Mouse (Mus musculus) erythroblast, embryonic 14.5 days (primary cell): ENCODE results near the gene Erc2. TPM values are rescaled to one million over a fixed set of nuclear protein-coding genes. Genes with fewer than 3 reads are reported as not detected.
"Not testable (repeated sequence)": the region's sequence is repeated elsewhere in the genome, so short reads cannot be mapped to it uniquely, and the experiment has no call there.

Experiments used
- H3K27me3 ChIP-seq: 2 replicates; pipeline ENCODE4 v1.6.1; 2012; ENCODE audit warnings: inconsistent platforms; ENCODE audit not compliant: control insufficient read depth
- H3K36me3 ChIP-seq: 2 replicates; pipeline ENCODE4 v1.6.1; 2012; ENCODE audit warnings: mild to moderate bottlenecking, inconsistent platforms; ENCODE audit not compliant: control insufficient read depth
- H3K4me1 ChIP-seq: 2 replicates; pipeline ENCODE4 v1.6.1; 2012; ENCODE audit warnings: inconsistent platforms; ENCODE audit not compliant: control insufficient read depth
- H3K4me3 ChIP-seq: replicated peaks from 2 replicates; pipeline ENCODE3; 2012; ENCODE audit warnings: moderate library complexity, mild to moderate bottlenecking, inconsistent platforms
- H3K9me3 ChIP-seq: 2 replicates; pipeline ENCODE4 v1.6.1; 2012; ENCODE audit warnings: low read length, inconsistent platforms, mixed read lengths; ENCODE audit not compliant: control insufficient read depth
- GATA1 ChIP-seq: IDR thresholded peaks from 2 replicates; pipeline ENCODE4 v1.6.1; 2012; ENCODE audit warnings: low read length, inconsistent platforms, mixed read lengths
- TAL1 ChIP-seq: IDR thresholded peaks from 3 replicates; pipeline ENCODE4 v1.6.1; 2012; ENCODE audit warnings: low read length, inconsistent platforms, mixed read lengths
- polyA plus RNA-seq: library from polyadenylated mRNA; stranded (reverse); fragments of >175 nt; gene quantifications from 2 replicates; pipeline ENCODE4 v1.2.3, GENCODE M21; 2012

Gene Erc2
- polyA plus RNA-seq, 1 experiment = not detected

- H3K4me1 ChIP-seq = no peaks in the 10 kb centered on the region
- TF ChIP-seq TAL1 = no peak
- no peak for TF ChIP-seq GATA1
- H3K9me3 ChIP-seq = no peaks in the 10 kb centered on the region
- no peak overlapping the region for H3K4me3 ChIP-seq
- H3K27me3 ChIP-seq = no peaks in the 10 kb centered on the region
- H3K36me3 ChIP-seq = no peaks in the 10 kb centered on the region
These were observed 245.2 kb downstream of the Erc2 start for GRCm38 (mm10) chr14:27867386-27867785.

- Histone ChIP-seq H3K4me3 (no peak overlapping the region), H3K27me3 (no peaks in the 10 kb centered on the region), H3K36me3 (no peaks in the 10 kb centered on the region), H3K4me1 (no peaks in the 10 kb centered on the region), H3K9me3 (no peaks in the 10 kb centered on the region)
- TF ChIP-seq GATA1 (no peak), TAL1 (no peak)
These were observed 251.4 kb downstream of the Erc2 start for GRCm38 (mm10) chr14:27873619-27874018.

GRCm38 (mm10) chr14:27875991-27876411, 253.8 kb downstream of the Erc2 start:
- Histone ChIP-seq H3K4me3 (no peak overlapping the region), H3K27me3 (no peaks in the 10 kb centered on the region), H3K9me3 (no peaks in the 10 kb centered on the region), H3K4me1 (no peaks in the 10 kb centered on the region), H3K36me3 (no peaks in the 10 kb centered on the region)
- no peak for TF ChIP-seq GATA1
- TF ChIP-seq TAL1 = no peak

- Histone ChIP-seq H3K36me3 (no peaks in the 10 kb centered on the region), H3K9me3 (no peaks in the 10 kb centered on the region), H3K4me1 (no peaks in the 10 kb centered on the region), H3K27me3 (no peaks in the 10 kb centered on the region), H3K4me3 (no peak overlapping the region)
- TF ChIP-seq GATA1 (no peak), TAL1 (no peak)
These were observed 259.7 kb downstream of the Erc2 start for GRCm38 (mm10) chr14:27881972-27882371.

GRCm38 (mm10) chr14:27886337-27886736, 264.1 kb downstream of the Erc2 start:
- not testable (repeated sequence) for H3K4me1 ChIP-seq, H3K27me3 ChIP-seq, H3K36me3 ChIP-seq, H3K9me3 ChIP-seq, H3K4me3 ChIP-seq

- Histone ChIP-seq H3K4me3 (no peak overlapping the region), H3K36me3 (no peaks in the 10 kb centered on the region), H3K4me1 (no peaks in the 10 kb centered on the region), H3K9me3 (no peaks in the 10 kb centered on the region), H3K27me3 (no peaks in the 10 kb centered on the region)
- no peak for TF ChIP-seq TAL1
- no peak for TF ChIP-seq GATA1
These were observed 265.3 kb downstream of the Erc2 start for GRCm38 (mm10) chr14:27887488-27887887.

GRCm38 (mm10) chr14:27889650-27890049, 267.4 kb downstream of the Erc2 start:
- Histone ChIP-seq H3K27me3 (no peaks in the 10 kb centered on the region), H3K9me3 (no peaks in the 10 kb centered on the region), H3K4me1 (no peaks in the 10 kb centered on the region), H3K4me3 (no peak overlapping the region), H3K36me3 (no peaks in the 10 kb centered on the region)
- no peak for TF ChIP-seq GATA1
- no peak for TF ChIP-seq TAL1

GRCm38 (mm10) chr14:27892416-27892815, 270.2 kb downstream of the Erc2 start:
- H3K4me3 ChIP-seq = no peak overlapping the region
- no peaks in the 10 kb centered on the region for H3K4me1 ChIP-seq
- no peak for TF ChIP-seq GATA1
- TF ChIP-seq TAL1 = no peak
- H3K27me3 ChIP-seq = no peaks in the 10 kb centered on the region
- no peaks in the 10 kb centered on the region for H3K9me3 ChIP-seq
- no peaks in the 10 kb centered on the region for H3K36me3 ChIP-seq

GRCm38 (mm10) chr14:27901772-27902171, 279.5 kb downstream of the Erc2 start:
- no peaks in the 10 kb centered on the region for H3K9me3 ChIP-seq
- H3K4me3 ChIP-seq = no peak overlapping the region
- no peaks in the 10 kb centered on the region for H3K27me3 ChIP-seq
- TF ChIP-seq GATA1 = no peak
- no peak for TF ChIP-seq TAL1
- no peaks in the 10 kb centered on the region for H3K4me1 ChIP-seq
- H3K36me3 ChIP-seq = no peaks in the 10 kb centered on the region

- Histone ChIP-seq H3K9me3 (no peaks in the 10 kb centered on the region), H3K4me3 (no peak overlapping the region)
- no peak for TF ChIP-seq GATA1
- TF ChIP-seq TAL1 = no peak
These were observed 299.6 kb downstream of the Erc2 start for GRCm38 (mm10) chr14:27921656-27922373.

More at GRCm38 (mm10) chr14:27921656-27922373, 299.6 kb downstream of the Erc2 start:
- no peaks in the 10 kb centered on the region for H3K36me3 ChIP-seq
- H3K4me1 ChIP-seq = no peaks in the 10 kb centered on the region
- no peaks in the 10 kb centered on the region for H3K27me3 ChIP-seq
